Mouse (Mus musculus) ovary, postnatal 14 days (tissue): Measurements from ENCODE around the gene Traf3ip3.

ENCODE experiments used
- DNase-seq: peaks from one replicate; pipeline ENCODE4 v3.0.0; 2022; ENCODE audit warnings: low spot score

The Traf3ip3 gene

GRCm38 (mm10) chr1:193205431-193205830 lies 3.9 kb upstream of the Traf3ip3 start:
- DNase-seq = no peak

GRCm38 (mm10) chr1:193203821-193204220 lies 2.3 kb upstream of the Traf3ip3 start:
- DNase-seq = no peak

- DNase-seq = no peak
Measured at GRCm38 (mm10) chr1:193200640-193201382, 692 bp downstream of the Traf3ip3 start.

GRCm38 (mm10) chr1:193198312-193198711 lies 3.2 kb downstream of the Traf3ip3 start:
- no peak for DNase-seq

- no peak for DNase-seq
Measured at GRCm38 (mm10) chr1:193197494-193198205, 3.9 kb downstream of the Traf3ip3 start.

- no peak for DNase-seq
Measured at GRCm38 (mm10) chr1:193195169-193195810, 6.2 kb downstream of the Traf3ip3 start.

GRCm38 (mm10) chr1:193194416-193195140 lies 6.9 kb downstream of the Traf3ip3 start:
- DNase-seq = no peak

- no peak for DNase-seq
Measured at GRCm38 (mm10) chr1:193191675-193192283, 9.7 kb downstream of the Traf3ip3 start.

GRCm38 (mm10) chr1:193189771-193190170 lies 11.7 kb downstream of the Traf3ip3 start:
- no peak for DNase-seq

- DNase-seq = peak; percentile 32
Measured at GRCm38 (mm10) chr1:193189151-193189621, 12.3 kb downstream of the Traf3ip3 start.

GRCm38 (mm10) chr1:193188257-193188656 lies 13.2 kb downstream of the Traf3ip3 start:
- no peak for DNase-seq

GRCm38 (mm10) chr1:193181104-193181503 lies 20.4 kb downstream of the Traf3ip3 start:
- no peak for DNase-seq

GRCm38 (mm10) chr1:193174143-193174733 lies 27.3 kb downstream of the Traf3ip3 start:
- no peak for DNase-seq

- no peak for DNase-seq
Measured at GRCm38 (mm10) chr1:193173810-193174129, 27.7 kb downstream of the Traf3ip3 start.

GRCm38 (mm10) chr1:193172991-193173809 lies 28.3 kb downstream of the Traf3ip3 start:
- DNase-seq = peak; percentile 91

- no peak for DNase-seq
Measured at GRCm38 (mm10) chr1:193169856-193170255, 31.6 kb downstream of the Traf3ip3 start.

- no peak for DNase-seq
Measured at GRCm38 (mm10) chr1:193169228-193169627, 32.3 kb downstream of the Traf3ip3 start.

GRCm38 (mm10) chr1:193167746-193168145 lies 33.8 kb downstream of the Traf3ip3 start, which contains the start of gene A130010J15Rik:
A130010J15Rik (plus strand) TSS chr1:193168046.
- no peak for DNase-seq

GRCm38 (mm10) chr1:193160317-193161032 lies 41.0 kb downstream of the Traf3ip3 start:
- DNase-seq = no peak

GRCm38 (mm10) chr1:193159613-193160012 lies 41.9 kb downstream of the Traf3ip3 start:
- DNase-seq = no peak
